Mouse (Mus musculus) pancreas, adult 10 weeks (tissue): Measurements from ENCODE around the gene Hnrnpm. TPM values are rescaled to one million over a fixed set of nuclear protein-coding genes. Genes with fewer than 3 reads are reported as not detected.

Experiments
- polyA plus RNA-seq: library from polyadenylated mRNA; stranded (reverse); fragments of 350-450 nt; fragmentation: Illumina TruSeq; extraction: RNeasy Lipid Tissue Mini Kit (QIAGEN cat#74804); gene quantifications from one replicate; pipeline ENCODE4 v1.2.3, GENCODE M21; 2015; ENCODE audit warnings: low read depth, low replicate concordance; ENCODE audit not compliant: insufficient read depth

Hnrnpm gene
- 32.3 TPM for polyA plus RNA-seq

GRCm38 (mm10) chr17:33686760-33687159 is at the start of gene Hnrnpm:
Hnrnpm (minus strand) TSS chr17:33686860.

GRCm38 (mm10) chr17:33718384-33718881 is 31.8 kb upstream of the Hnrnpm start, which contains the start of gene March2:
March2 (minus strand) TSS chr17:33718670.

GRCm38 (mm10) chr17:33637516-33638276 is 49.0 kb downstream of the Hnrnpm start, which contains the start of gene Pram1:
Pram1 (plus strand) TSS chr17:33638056.

GRCm38 (mm10) chr17:33628621-33629486 is 57.8 kb downstream of the Hnrnpm start, which contains the start of gene Zfp414:
Zfp414 (plus strand) TSS chr17:33629090.

Other genes with a start within 250 kb of the Hnrnpm start
- gene Adamts10, start 162.7 kb downstream of the Hnrnpm start, polyA plus RNA-seq = 19.4 TPM
- 2.0 TPM for gene Myo1f, start 131.2 kb downstream of the Hnrnpm start, polyA plus RNA-seq
- 9.2 TPM for gene Zfp414, start 57.8 kb downstream of the Hnrnpm start, polyA plus RNA-seq
- gene Pram1, start 48.8 kb downstream of the Hnrnpm start, polyA plus RNA-seq = not detected
- 16.5 TPM for gene March2, start 31.8 kb upstream of the Hnrnpm start, polyA plus RNA-seq
- 23.5 TPM for gene Rab11b, start 73.7 kb upstream of the Hnrnpm start, polyA plus RNA-seq
- 6.9 TPM for gene Angptl4, start 95.0 kb upstream of the Hnrnpm start, polyA plus RNA-seq
- 38.1 TPM for gene Kank3, start 123.7 kb upstream of the Hnrnpm start, polyA plus RNA-seq
- gene Rps28, start 137.7 kb upstream of the Hnrnpm start, polyA plus RNA-seq = 1,005 TPM
- 92.9 TPM for gene Ndufa7, start 137.7 kb upstream of the Hnrnpm start, polyA plus RNA-seq
- 11.7 TPM for gene Cd320, start 156.2 kb upstream of the Hnrnpm start, polyA plus RNA-seq
- gene Gm7029, start 187.0 kb upstream of the Hnrnpm start, polyA plus RNA-seq = not detected
- 0.59 TPM for gene Kifc1, start 203.8 kb upstream of the Hnrnpm start, polyA plus RNA-seq
- gene Platr17, start 218.3 kb upstream of the Hnrnpm start, polyA plus RNA-seq = not detected
- gene Daxx, start 222.6 kb upstream of the Hnrnpm start, polyA plus RNA-seq = 9.3 TPM
- gene Tapbp, start 229.0 kb upstream of the Hnrnpm start, polyA plus RNA-seq = 40.4 TPM
- gene Zbtb22, start 229.0 kb upstream of the Hnrnpm start, polyA plus RNA-seq = 4.3 TPM
- gene Rgl2, start 242.7 kb upstream of the Hnrnpm start, polyA plus RNA-seq = 33.8 TPM